8 mouse cellular contexts compared by ENCODE assay signal in the genomic region with DNA sequence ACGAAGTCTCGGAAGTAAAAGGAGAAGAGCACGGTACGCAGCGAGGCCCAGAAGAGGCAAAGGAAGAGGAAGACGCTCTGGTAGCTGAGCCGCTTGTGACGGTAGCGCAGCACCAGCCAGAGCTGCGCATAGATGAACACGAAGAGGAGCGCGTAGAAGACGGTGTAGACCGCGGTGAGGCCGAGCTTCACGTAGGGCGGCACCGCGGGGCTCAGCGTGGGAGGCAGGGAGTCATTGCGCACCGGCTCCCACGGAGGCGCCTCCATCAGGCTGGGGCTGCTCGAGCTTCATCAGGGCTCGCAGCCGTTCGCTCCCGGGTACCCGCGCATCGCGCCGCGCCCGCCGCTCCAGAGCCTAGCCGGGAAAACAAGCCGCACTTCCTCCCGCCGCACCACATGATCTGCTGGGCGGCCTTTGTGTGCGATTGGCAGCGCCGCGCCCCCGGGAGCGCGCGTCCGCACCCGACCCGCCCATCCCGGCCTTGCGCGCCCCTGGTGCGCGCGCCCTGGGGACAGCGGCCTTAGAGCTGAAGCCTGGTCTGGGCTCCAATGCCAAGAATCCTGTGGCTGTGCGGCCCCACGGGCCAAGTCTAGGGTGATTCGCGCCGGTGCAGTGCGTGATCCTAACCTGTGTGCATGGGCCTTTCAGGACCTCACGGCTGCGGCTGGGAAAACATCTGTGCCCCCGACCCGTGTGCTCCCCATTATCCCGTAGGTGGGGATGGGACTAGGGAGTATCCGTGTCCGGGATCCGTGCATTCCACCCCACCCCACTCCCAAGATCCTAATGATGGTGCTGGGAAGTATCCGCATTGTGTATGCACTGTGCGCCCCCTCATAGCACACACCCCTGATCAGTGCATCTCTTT. TPM values are rescaled to one million over a fixed set of nuclear protein-coding genes. Genes with fewer than 3 reads are reported as not detected.
A peak's percentile ranks its signal among the peaks of the same experiment; 100 is the strongest.
DNase-seq lines count a peak whose midpoint lies in the region; ATAC-seq and TF ChIP-seq lines count a peak whose summit lies in the region.
"Not testable (repeated sequence)": the region's sequence is repeated elsewhere in the genome, so short reads cannot be mapped to it uniquely, and the experiment has no call there.

A gene (minus strand): TSS at position 787 of the 868 bp plus-strand sequence.

- under 1% methylated on average over 45 of the region's 78 CpGs for WGBS in forebrain, embryonic 13.5 days
- WGBS in heart, embryonic 14.5 days, result under 1% methylated on average over 46 of the region's 78 CpGs
- WGBS in kidney, embryonic 15.5 days, result under 1% methylated on average over 61 of the region's 78 CpGs
- 1% methylated on average over 60 of the region's 78 CpGs for WGBS in limb, embryonic 12.5 days
- 0% methylated on average over 51 of the region's 78 CpGs for WGBS in midbrain, embryonic 10.5 days

- H3K79me2 ChIP-seq in C2C12 (ENCODE audit: control insufficient read depth, insufficient read depth), result not testable (repeated sequence)

- peak within 1 kb of the TSS; percentile 52; the same call in 1 of the 2 replicates for H3K27ac ChIP-seq in brown adipose tissue, adult 24 weeks (replicated peaks; ENCODE audit: low read depth, low read length)
- H3K27ac ChIP-seq in forebrain, embryonic 13.5 days, result 0 out of 2 replicates have a peak within 1 kb of the TSS, but pooled peaks have one; percentile 40
- H3K27ac ChIP-seq in heart, embryonic 14.5 days (replicated peaks in 1 of 2; ENCODE audit: control insufficient read depth in 1 of 2, insufficient read depth in 1 of 2, low read depth in 2 of 2, low read length in 2 of 2); kidney, embryonic 15.5 days; limb, embryonic 12.5 days: not testable (repeated sequence)
- H3K27ac ChIP-seq in midbrain, embryonic 10.5 days (replicated peaks), result peak within 1 kb of the TSS; percentile 71

- not testable (repeated sequence) for H3K27me3 ChIP-seq in C2C12 (ENCODE audit: control insufficient read depth, insufficient read depth, insufficient read length); forebrain, embryonic 13.5 days; heart, embryonic 14.5 days (ENCODE audit: control insufficient read depth, insufficient read depth, low read length); kidney, embryonic 15.5 days; limb, embryonic 12.5 days; midbrain, embryonic 10.5 days (ENCODE audit: low read depth, poor library complexity, severe bottlenecking)

- H3K79me3 ChIP-seq in C2C12 (ENCODE audit: low read depth), result not testable (repeated sequence)

- H3ac ChIP-seq in C2C12 (ENCODE audit: control insufficient read depth, insufficient read length, low read depth), result peak within 1 kb of the TSS; percentile 76

- peak; percentile 93 for ATAC-seq in forebrain, embryonic 13.5 days
- peak; percentile 82 for ATAC-seq in heart, embryonic 14.5 days (ENCODE audit: insufficient number of reproducible peaks, insufficient read depth, low FRiP score, low read depth)
- peak; percentile 90 for ATAC-seq in kidney, embryonic 15.5 days (replicated peaks; ENCODE audit: low FRiP score)
- peak; percentile 84 for ATAC-seq in limb, embryonic 12.5 days (ENCODE audit: insufficient number of reproducible peaks, insufficient read depth, low FRiP score, low TSS enrichment, low read depth)

- H3K36me3 ChIP-seq in C2C12 (ENCODE audit: control insufficient read depth, insufficient read depth); forebrain, embryonic 13.5 days (ENCODE audit: poor library complexity, severe bottlenecking); heart, embryonic 14.5 days (ENCODE audit: control insufficient read depth, insufficient read depth, low read length); kidney, embryonic 15.5 days; limb, embryonic 12.5 days; midbrain, embryonic 10.5 days: not testable (repeated sequence)

- DNase-seq in midbrain, embryonic 10.5 days (ENCODE audit: low spot score), result peak; percentile 63
- DNase-seq in right cerebral cortex, postnatal 36 days (ENCODE audit: low spot score in 2 of 2), result peak; percentile 34 to 50

- H3K9ac ChIP-seq in forebrain, embryonic 13.5 days, result peak within 1 kb of the TSS; percentile 64
- not testable (repeated sequence) for H3K9ac ChIP-seq in heart, embryonic 14.5 days (ENCODE audit: low read length); limb, embryonic 12.5 days (replicated peaks)
- 0 out of 2 replicates have a peak within 1 kb of the TSS, but pooled peaks have one; percentile 23 for H3K9ac ChIP-seq in kidney, embryonic 15.5 days

- H3K9me3 ChIP-seq in forebrain, embryonic 13.5 days (replicated peaks); heart, embryonic 14.5 days (ENCODE audit: control insufficient read depth, low read length); kidney, embryonic 15.5 days (replicated peaks); limb, embryonic 12.5 days; midbrain, embryonic 10.5 days (replicated peaks): not testable (repeated sequence)

- not testable (repeated sequence) for H3K4me1 ChIP-seq in brown adipose tissue, adult 24 weeks (ENCODE audit: control insufficient read depth, insufficient read depth, insufficient read length, low read length); forebrain, embryonic 13.5 days; heart, embryonic 14.5 days (ENCODE audit: control insufficient read depth in 2 of 2, insufficient read depth in 2 of 2, low read length in 2 of 2); kidney, embryonic 15.5 days; limb, embryonic 12.5 days (replicated peaks); midbrain, embryonic 10.5 days

- H3K4me2 ChIP-seq in forebrain, embryonic 13.5 days, result peak within 1 kb of the TSS; percentile 53
- peak within 1 kb of the TSS; percentile 66 for H3K4me2 ChIP-seq in heart, embryonic 14.5 days (ENCODE audit: low read length)
- peak within 1 kb of the TSS; percentile 64 for H3K4me2 ChIP-seq in kidney, embryonic 15.5 days
- H3K4me2 ChIP-seq in limb, embryonic 12.5 days, result peak within 1 kb of the TSS; percentile 54

- not testable (repeated sequence) for TF ChIP-seq CTCF in C2C12 (IDR thresholded peaks at IDR 0.05; ENCODE audit: control insufficient read depth, insufficient read depth, insufficient read length)

- peak within 1 kb of the TSS; percentile 29 for H3K4me3 ChIP-seq in C2C12 (ENCODE audit: insufficient read depth, poor library complexity, severe bottlenecking)
- H3K4me3 ChIP-seq in brown adipose tissue, adult 24 weeks (ENCODE audit: insufficient read depth, low read depth, low read length), result peak within 1 kb of the TSS; percentile 68
- H3K4me3 ChIP-seq in forebrain, embryonic 13.5 days, result peak within 1 kb of the TSS; percentile 42
- peak within 1 kb of the TSS; percentile 36 to 60 for H3K4me3 ChIP-seq in heart, embryonic 14.5 days (ENCODE audit: control insufficient read depth in 1 of 2, insufficient read depth in 1 of 2, low read depth in 1 of 2, low read length in 2 of 2)
- peak within 1 kb of the TSS; percentile 47 for H3K4me3 ChIP-seq in kidney, embryonic 15.5 days (replicated peaks)
- H3K4me3 ChIP-seq in limb, embryonic 12.5 days (replicated peaks), result peak within 1 kb of the TSS; percentile 37
- peak within 1 kb of the TSS; percentile 53 for H3K4me3 ChIP-seq in midbrain, embryonic 10.5 days

TF ChIP-seq in C2C12, 6 proteins besides CTCF, POLR2A, EP300 and RAD21:
- TF ChIP-seq USF1 (IDR thresholded peaks at IDR 0.05; ENCODE audit: low read depth), result peak; percentile 14

RNA-seq across cellular contexts. Expression of the gene that starts here (rescaled TPM):
- polyA plus RNA-seq in C2C12 (2012; fragmentation: generic; extraction: Trizol), result 19.6 TPM
- 6.3 and 7.5 TPM in 2 replicates for polyA plus RNA-seq in brown adipose tissue, adult 24 weeks (2012; ENCODE audit: insufficient read depth, insufficient read length, missing spikeins)
- 24.2 and 26.1 TPM in 2 replicates for polyA plus RNA-seq in forebrain, embryonic 13.5 days (2015; fragmentation: Nextera tagmentation; extraction: Ambion mirVana)
- 16.3 and 18.9 TPM in 2 replicates for polyA plus RNA-seq in heart, embryonic 14.5 days (2014; fragmentation: Nextera tagmentation; extraction: Ambion mirVana)
- polyA plus RNA-seq in kidney, embryonic 15.5 days (2015; fragmentation: Nextera tagmentation; extraction: Ambion mirVana), result 17.4 and 22.4 TPM in 2 replicates
- polyA plus RNA-seq in limb, embryonic 12.5 days (2016; fragmentation: Nextera tagmentation; extraction: Ambion mirVana), result 11.9 and 12.8 TPM in 2 replicates
- 24.0 and 27.5 TPM in 2 replicates for polyA plus RNA-seq in midbrain, embryonic 10.5 days (2016; fragmentation: Nextera tagmentation; extraction: Ambion mirVana)
